In genomic region chr2:115326526-115326925, GRCm38 (mm10) we compare ENCODE assay signal across 19 mouse cellular contexts.
"Had no signal": no experiment of that assay in that cellular context is flagged by ENCODE, and none has a peak within 500 bp of the region (broad histone marks: within the 10 kb centered on the region; RNA-seq: fewer than 3 reads in every experiment).

No protein-coding gene starts in this region.

- H3K27ac ChIP-seq: layer of hippocampus, adult 2 months; limb, embryonic 12.5 days; limb, embryonic 15.5 days; liver, embryonic 14.5 days; macrophage; midbrain, embryonic 13.5 days; neural tube, embryonic 13.5 days; stomach, embryonic 15.5 days had no signal

- H3K9ac ChIP-seq: limb, embryonic 12.5 days; limb, embryonic 15.5 days; liver, embryonic 14.5 days; liver, postnatal 0 days; lung, embryonic 14.5 days; midbrain, embryonic 13.5 days; neural tube, embryonic 13.5 days; stomach, embryonic 15.5 days had no signal

- DNase-seq: layer of hippocampus, adult 9-11 months; liver, postnatal 0 days; lung, embryonic 14.5 days; retina, postnatal 1 day; right cerebral cortex, postnatal 25 days; spleen, adult 18-20 months; thymus, postnatal 25 days had no signal

- H3K9me3 ChIP-seq: limb, embryonic 12.5 days; limb, embryonic 15.5 days; midbrain, embryonic 13.5 days; neural tube, embryonic 13.5 days; stomach, embryonic 15.5 days had no signal

- H3K4me2 ChIP-seq: limb, embryonic 12.5 days; limb, embryonic 15.5 days; liver, embryonic 11.5 days; lung, embryonic 14.5 days; midbrain, embryonic 13.5 days; neural tube, embryonic 13.5 days; stomach, embryonic 15.5 days had no signal

- ATAC-seq: intestine, postnatal 0 days; liver, postnatal 0 days; lung, postnatal 0 days; midbrain, embryonic 13.5 days had no signal

- H3K36me3 ChIP-seq: limb, embryonic 12.5 days; limb, embryonic 15.5 days; midbrain, embryonic 13.5 days; neural tube, embryonic 13.5 days; stomach, embryonic 15.5 days had no signal

- H3K27me3 ChIP-seq: limb, embryonic 15.5 days; stomach, embryonic 15.5 days had no signal

- H3K4me3 ChIP-seq: layer of hippocampus, adult 2 months; limb, embryonic 12.5 days; limb, embryonic 15.5 days; midbrain, embryonic 13.5 days; myocyte; neural tube, embryonic 13.5 days; stomach, embryonic 15.5 days had no signal

- H3K4me1 ChIP-seq: limb, embryonic 15.5 days; midbrain, embryonic 13.5 days; neural tube, embryonic 13.5 days; stomach, embryonic 15.5 days had no signal
